Mouse (Mus musculus) CH12.LX (cell line): ENCODE measurements around the gene Dgkz. TPM values are rescaled to one million over a fixed set of nuclear protein-coding genes. Genes with fewer than 3 reads are reported as not detected.

Experiments used
- DNase-seq: peaks from one replicate; pipeline ENCODE4 v3.0.0-alpha.2; 2013; ENCODE audit errors: extremely low read depth
- H3K27ac ChIP-seq: 2 replicates; pipeline ENCODE4 v1.5.1; 2012; ENCODE audit warnings: low read depth, mild to moderate bottlenecking, control low read depth, moderate library complexity; ENCODE audit not compliant: insufficient read depth
- H3K27me3 ChIP-seq: replicated peaks from 2 replicates; pipeline ENCODE3; 2012; ENCODE audit warnings: inconsistent platforms
- H3K36me3 ChIP-seq, 2 experiments: replicated peaks in 1 of 2; 2 replicates each; pipeline versions ENCODE3 to v1.6.1; 2012; ENCODE audit warnings: inconsistent platforms in 1 of 2, low read length in 1 of 2, mild to moderate bottlenecking in 1 of 2, mixed read lengths in 1 of 2, moderate library complexity in 1 of 2; ENCODE audit not compliant: control insufficient read depth in 1 of 2, insufficient read depth in 1 of 2
- H3K4me1 ChIP-seq, 2 experiments: 2 replicates each; pipeline ENCODE4 v1.6.1; 2012; ENCODE audit warnings: inconsistent platforms in 1 of 2, moderate library complexity in 1 of 2; ENCODE audit not compliant: insufficient read depth in 2 of 2, control insufficient read depth in 1 of 2
- H3K4me2 ChIP-seq: 2 replicates; pipeline ENCODE4 v1.6.1; 2012; ENCODE audit warnings: low read depth, mild to moderate bottlenecking, control low read depth; ENCODE audit not compliant: poor library complexity, insufficient read depth, severe bottlenecking
- H3K4me3 ChIP-seq, 3 experiments: fragments of 150-350 bp in 1 of 3; sonication (generic) in 1 of 3; replicated peaks in 1 of 3; 2 replicates each; pipeline versions ENCODE3 to v1.5.1; 2011 to 2012; ENCODE audit warnings: low read depth in 2 of 3, low read length in 2 of 3, mild to moderate bottlenecking in 2 of 3, moderate library complexity in 2 of 3, control low read depth in 1 of 3, improper control_type of control experiment in 1 of 3, inconsistent platforms in 1 of 3, mixed read lengths in 1 of 3; ENCODE audit not compliant: poor library complexity in 1 of 3
- H3K79me2 ChIP-seq: replicated peaks from 2 replicates; pipeline ENCODE4 v1.6.1; 2012; ENCODE audit warnings: mild to moderate bottlenecking, moderate library complexity; ENCODE audit not compliant: control insufficient read depth, poor library complexity, insufficient read depth, severe bottlenecking; ENCODE audit errors: extremely low read depth
- H3K9ac ChIP-seq: 2 replicates; pipeline ENCODE4 v1.6.1; 2012; ENCODE audit warnings: low read depth, mild to moderate bottlenecking, control low read depth, moderate library complexity; ENCODE audit not compliant: insufficient read depth
- H3K9me3 ChIP-seq: replicated peaks from 2 replicates; pipeline ENCODE3; 2012; ENCODE audit warnings: low read length, inconsistent platforms, mixed read lengths
- CTCF ChIP-seq, 2 experiments: IDR thresholded peaks in 1 of 2; conservative IDR thresholded peaks in 1 of 2; 2 replicates each; pipeline ENCODE4 v1.5.1; 2011 to 2012; ENCODE audit warnings: low read depth in 2 of 2, low read length in 2 of 2, improper control_type of control experiment in 1 of 2, inconsistent platforms in 1 of 2, mild to moderate bottlenecking in 1 of 2, moderate library complexity in 1 of 2
- E2F4 ChIP-seq: IDR thresholded peaks from 2 replicates; pipeline ENCODE4 v1.6.1; 2011; ENCODE audit warnings: low read depth, low read length, improper control_type of control experiment; ENCODE audit not compliant: insufficient replicate concordance
- ELF1 ChIP-seq: IDR thresholded peaks from 2 replicates; pipeline ENCODE4 v1.6.1; 2014; ENCODE audit warnings: low read depth, mild to moderate bottlenecking, inconsistent platforms, low read length, improper control_type of control experiment
- EP300 ChIP-seq: IDR thresholded peaks from 2 replicates; pipeline ENCODE4 v1.6.1; 2011; ENCODE audit warnings: low read length, improper control_type of control experiment
- ETS1 ChIP-seq: conservative IDR thresholded peaks from 2 replicates; pipeline ENCODE4 v1.6.1; 2012; ENCODE audit warnings: low read depth, mild to moderate bottlenecking, inconsistent platforms, low read length, improper control_type of control experiment, moderate library complexity
- GABPA ChIP-seq: IDR thresholded peaks from 2 replicates; pipeline ENCODE4 v1.6.1; 2012; ENCODE audit warnings: low read depth, low read length, improper control_type of control experiment, inconsistent platforms; ENCODE audit not compliant: insufficient replicate concordance
- HCFC1 ChIP-seq: IDR thresholded peaks from 2 replicates; pipeline ENCODE4 v1.6.1; 2012; ENCODE audit warnings: low read depth, mild to moderate bottlenecking, inconsistent platforms, low read length, improper control_type of control experiment
- IRF4 ChIP-seq: IDR thresholded peaks from 2 replicates; pipeline ENCODE4 v1.6.1; 2014; ENCODE audit warnings: low read depth, mild to moderate bottlenecking, inconsistent platforms, low read length, improper control_type of control experiment
- JUN ChIP-seq: IDR thresholded peaks from 2 replicates; pipeline ENCODE4 v1.6.1; 2011; ENCODE audit warnings: low read depth, mild to moderate bottlenecking, low read length, improper control_type of control experiment, moderate library complexity; ENCODE audit not compliant: insufficient read depth
- KAT2A ChIP-seq: IDR thresholded peaks from 2 replicates; pipeline ENCODE4 v1.6.1; 2012; ENCODE audit warnings: low read length, improper control_type of control experiment, inconsistent platforms; ENCODE audit not compliant: insufficient replicate concordance
- MAFK ChIP-seq: IDR thresholded peaks from 2 replicates; pipeline ENCODE4 v1.6.1; 2011; ENCODE audit warnings: low read length, improper control_type of control experiment; ENCODE audit not compliant: insufficient replicate concordance
- MAZ ChIP-seq: IDR thresholded peaks from 2 replicates; pipeline ENCODE4 v1.6.1; 2012; ENCODE audit warnings: low read depth, mild to moderate bottlenecking, inconsistent platforms, low read length, improper control_type of control experiment, moderate library complexity
- MEF2A ChIP-seq: IDR thresholded peaks from 2 replicates; pipeline ENCODE4 v1.6.1; 2014; ENCODE audit warnings: low read depth, mild to moderate bottlenecking, inconsistent platforms, low read length, improper control_type of control experiment, borderline replicate concordance
- NELFE ChIP-seq: IDR thresholded peaks from 2 replicates; pipeline ENCODE4 v1.6.1; 2011; ENCODE audit warnings: low read depth, low read length, improper control_type of control experiment
- NRF1 ChIP-seq: IDR thresholded peaks from 2 replicates; pipeline ENCODE4 v1.6.1; 2014; ENCODE audit warnings: low read depth, mild to moderate bottlenecking, inconsistent platforms, low read length, improper control_type of control experiment, moderate library complexity
- PAX5 ChIP-seq: IDR thresholded peaks from 2 replicates; pipeline ENCODE4 v1.6.1; 2012; ENCODE audit warnings: low read length, inconsistent platforms, mixed read lengths
- POLR2A ChIP-seq: IDR thresholded peaks from 2 replicates; pipeline ENCODE4 v1.6.1; 2011; ENCODE audit warnings: low read depth, mild to moderate bottlenecking, improper control_type of control experiment, low read length
- RAD21 ChIP-seq: IDR thresholded peaks from 2 replicates; pipeline ENCODE4 v1.6.1; 2011; ENCODE audit warnings: low read depth, mild to moderate bottlenecking, low read length, improper control_type of control experiment, moderate library complexity
- SMC3 ChIP-seq: IDR thresholded peaks from 2 replicates; pipeline ENCODE4 v1.6.1; 2011; ENCODE audit warnings: low read depth, low read length, improper control_type of control experiment
- TBP ChIP-seq: conservative IDR thresholded peaks from 2 replicates; pipeline ENCODE4 v1.6.1; 2011; ENCODE audit warnings: low read depth, low read length, improper control_type of control experiment
- TCF12 ChIP-seq: IDR thresholded peaks from 2 replicates; pipeline ENCODE4 v1.6.1; 2014; ENCODE audit warnings: low read depth, mild to moderate bottlenecking, inconsistent platforms, low read length, improper control_type of control experiment
- UBTF ChIP-seq: IDR thresholded peaks from 2 replicates; pipeline ENCODE4 v1.6.1; 2012; ENCODE audit warnings: low read depth, mild to moderate bottlenecking, inconsistent platforms, low read length, improper control_type of control experiment, moderate library complexity
- USF1 ChIP-seq: IDR thresholded peaks from 2 replicates; pipeline ENCODE4 v1.6.1; 2014; ENCODE audit warnings: low read depth, mild to moderate bottlenecking, inconsistent platforms, low read length, improper control_type of control experiment
- USF2 ChIP-seq: conservative IDR thresholded peaks from 2 replicates; pipeline ENCODE4 v1.6.1; 2011; ENCODE audit warnings: low read depth, low read length, improper control_type of control experiment
- ZC3H11A ChIP-seq: IDR thresholded peaks from 2 replicates; pipeline ENCODE4 v1.6.1; 2012; ENCODE audit warnings: low read depth, mild to moderate bottlenecking, inconsistent platforms, low read length, improper control_type of control experiment
- dilution Hi-C: fragments of 300-500 bp; cut with MboI; formaldehyde crosslinking; loops from 2 replicates; pipeline ENCODE4 v1.14.3; 2020; ENCODE audit warnings: low sequenced_read_pairs; ENCODE audit not compliant: extremely low pct_unique_long_range_greater_than_20kb, extremely low pct_ligation_motif_present
- in situ Hi-C: fragments of 300-500 bp; cut with MboI; formaldehyde crosslinking; loops from 3 replicates; pipeline ENCODE4 v1.14.3; 2019; ENCODE audit warnings: low sequenced_read_pairs, low pct_ligation_motif_present, low pct_unique_long_range_greater_than_20kb, mixed read lengths
- polyA plus RNA-seq: library from polyadenylated mRNA; unstranded; fragments of >175 nt; gene quantifications from 2 replicates; pipeline ENCODE4 v1.2.1, GENCODE M21; 2012; ENCODE audit warnings: low read depth; ENCODE audit not compliant: insufficient read length
- total RNA-seq, 2 experiments: library from RNA; depleted of rRNA; stranded (reverse); fragments of 300-350 nt in 1 of 2; fragments of >200 nt in 1 of 2; gene quantifications; 2 replicates each; pipeline ENCODE4 v1.2.3; 2012 to 2014

Gene Dgkz
- total and polyA plus RNA-seq, 3 experiments, result 38.6 to 60.2 (median 50.4) TPM

- peaks cover 29 to 58% of the 10 kb centered on the region in 2 experiments for H3K4me1 ChIP-seq
- in situ Hi-C loops (no loop called here), dilution Hi-C loops (no loop called here)
Measured at GRCm38 (mm10) chr2:91945483-91945882, 30.2 kb downstream of the Dgkz start, which contains the start of gene Gm9821. Gm9821 (plus strand) TSS chr2:91945703.

GRCm38 (mm10) chr2:91944170-91944950 is 31.3 kb downstream of the Dgkz start:
- Histone ChIP-seq H3K9ac (no peak overlapping the region), H3K27me3 (no peaks in the 10 kb centered on the region), H3K4me2 (no peak overlapping the region), H3K36me3 (peaks cover 33 to 80% of the 10 kb centered on the region in 2 experiments), H3K79me2 (peaks cover 10% of the 10 kb centered on the region)
- peak; percentile 69 for DNase-seq
- no peak for TF ChIP-seq IRF4
- no peak for TF ChIP-seq ETS1
- TF ChIP-seq NELFE, result no peak
- TF ChIP-seq USF2, result no peak
- no peak for TF ChIP-seq JUN
- TF ChIP-seq ZC3H11A, result no peak
- TF ChIP-seq UBTF, result no peak
- peak; percentile 75 for TF ChIP-seq RAD21
- TF ChIP-seq GABPA, result no peak
- no peak for TF ChIP-seq TBP
- TF ChIP-seq TCF12, result no peak
- TF ChIP-seq MAZ, result no peak
- TF ChIP-seq CTCF (conservative IDR thresholded peaks at IDR 0.05 in 1 of 2, IDR thresholded peaks at IDR 0.05 in 1 of 2; ENCODE audit: low read depth in 2 of 2, low read length in 2 of 2), result peak; percentile 67 to 88
- TF ChIP-seq SMC3, result peak; percentile 88
- TF ChIP-seq, all 38 proteins: peak for 3
- Histone ChIP-seq H3K4me3 (no peak overlapping the region), H3K27ac (no peak overlapping the region), H3K9me3 (no peaks in the 10 kb centered on the region), H3K4me1 (peaks cover 23 to 50% of the 10 kb centered on the region in 2 experiments)
- in situ Hi-C loops (loop anchor here (5.0 kb wide), 1 partner anchor 43 kb away; no protein-coding TSS in a partner anchor), dilution Hi-C loops (no loop called here)

More at GRCm38 (mm10) chr2:91945483-91945882, 30.2 kb downstream of the Dgkz start, which contains the start of gene Gm9821:
- no peaks in the 10 kb centered on the region for H3K9me3 ChIP-seq
- H3K9ac ChIP-seq, result no peak within 1 kb of the TSS
- H3K36me3 ChIP-seq, result peaks cover 22 to 69% of the 10 kb centered on the region in 2 experiments
- peaks cover 16% of the 10 kb centered on the region for H3K79me2 ChIP-seq
- H3K27ac ChIP-seq, result no peak within 1 kb of the TSS
- H3K4me2 ChIP-seq, result no peak within 1 kb of the TSS
- H3K27me3 ChIP-seq, result no peaks in the 10 kb centered on the region
- no peak for DNase-seq
- no peak for TF ChIP-seq CTCF (conservative IDR thresholded peaks at IDR 0.05 in 1 of 2, IDR thresholded peaks at IDR 0.05 in 1 of 2; ENCODE audit: low read depth in 2 of 2, low read length in 2 of 2)
- TF ChIP-seq MAZ, result no peak
- TF ChIP-seq MEF2A, result no peak
- TF ChIP-seq MAFK, result no peak
- TF ChIP-seq KAT2A, result no peak
- TF ChIP-seq ELF1, result no peak
- no peak for TF ChIP-seq EP300
- TF ChIP-seq NRF1, result no peak
- TF ChIP-seq HCFC1, result no peak
- TF ChIP-seq POLR2A, result no peak
- no peak for TF ChIP-seq TBP
- no peak for TF ChIP-seq IRF4
- no peak for TF ChIP-seq TCF12
- TF ChIP-seq E2F4, result no peak
- no peak for TF ChIP-seq PAX5
- TF ChIP-seq JUN, result no peak
- no peak for TF ChIP-seq USF1
- H3K4me3 ChIP-seq, result no peak within 1 kb of the TSS
